Mouse (Mus musculus) liver, postnatal 0 days (tissue): ENCODE data around the gene Gm49776.

Experiments
- CTCF ChIP-seq: sonication (generic); IDR thresholded peaks from 2 replicates; pipeline ENCODE4 v1.5.1; 2016; ENCODE audit warnings: antibody characterized with exemption, low read depth
- EP300 ChIP-seq: IDR thresholded peaks from 2 replicates; pipeline ENCODE4 v1.6.1; 2016; ENCODE audit warnings: antibody characterized with exemption, low read depth, mild to moderate bottlenecking

- TF ChIP-seq CTCF: no peak
- TF ChIP-seq EP300: no peak
Measured at GRCm38 (mm10) chr16:18220856-18221542, 37.1 kb downstream of the Gm49776 start.
